Comparison of ENCODE assay signal across 9 mouse cellular contexts in genomic region chr3:14871386-14871785, GRCm38 (mm10). TPM values are rescaled to one million over a fixed set of nuclear protein-coding genes. Genes with fewer than 3 reads are reported as not detected.
DNase-seq lines count a peak whose midpoint lies in the region; ATAC-seq and TF ChIP-seq lines count a peak whose summit lies in the region.
"Had no signal": no experiment of that assay in that cellular context is flagged by ENCODE, and none has a peak within 500 bp of the region (broad histone marks: within the 10 kb centered on the region; RNA-seq: fewer than 3 reads in every experiment).

No protein-coding gene starts in this region.

- no peaks in the 10 kb centered on the region for H3K9me3 ChIP-seq in MEL (replicated peaks; ENCODE audit: insufficient read depth, low read length)
- no peaks in the 10 kb centered on the region for H3K9me3 ChIP-seq in stomach, postnatal 0 days (ENCODE audit: control insufficient read depth, low read length)
- H3K9me3 ChIP-seq: heart, embryonic 13.5 days had no signal

- TF ChIP-seq RAD21 in MEL (IDR thresholded peaks at IDR 0.05; ENCODE audit: low read depth, low read length), result peak; percentile 87

- no peak for TF ChIP-seq POLR2A in MEL (IDR thresholded peaks at IDR 0.05; ENCODE audit: control insufficient read depth in 1 of 2, insufficient read depth in 1 of 2, low read depth in 1 of 2, low read length in 2 of 2, poor library complexity in 1 of 2)

- 68% methylated on average over 7 of the region's 7 CpGs for WGBS in stomach, postnatal 0 days

- H3K36me3 ChIP-seq in MEL (ENCODE audit: control insufficient read depth in 1 of 2, insufficient read depth in 2 of 2, low read length in 2 of 2), result peaks cover 0 to 8% of the 10 kb centered on the region in 2 experiments; a peak in 2 of 4 replicates
- no peaks in the 10 kb centered on the region for H3K36me3 ChIP-seq in stomach, postnatal 0 days (ENCODE audit: control insufficient read depth, insufficient read depth, low read length)
- H3K36me3 ChIP-seq: heart, embryonic 13.5 days had no signal

- H3K79me2 ChIP-seq in MEL (ENCODE audit: control insufficient read depth, insufficient read depth, low read length, poor library complexity), result no peaks in the 10 kb centered on the region

- H3K4me3 ChIP-seq in MEL (ENCODE audit: control insufficient read depth in 1 of 2, insufficient read depth in 1 of 2, low read depth in 2 of 2, low read length in 2 of 2), result peak overlapping the region in 1 of 2 experiments; percentile 2; a peak in 1 of 4 replicates
- H3K4me3 ChIP-seq in stomach, postnatal 0 days (ENCODE audit: low read depth, low read length), result no peak overlapping the region
- H3K4me3 ChIP-seq: heart, embryonic 13.5 days had no signal

- peaks cover 12 to 18% of the 10 kb centered on the region in 2 experiments for H3K4me1 ChIP-seq in MEL (ENCODE audit: control insufficient read depth in 1 of 2, insufficient read depth in 2 of 2, low read length in 2 of 2)
- no peaks in the 10 kb centered on the region for H3K4me1 ChIP-seq in stomach, postnatal 0 days (replicated peaks; ENCODE audit: control insufficient read depth, insufficient read depth)

- peak; percentile 88 to 89 for ATAC-seq in hematopoietic stem cell, adult 5-6 weeks (replicated peaks in 1 of 2; ENCODE audit: insufficient read depth in 1 of 2, low FRiP score in 2 of 2, low TSS enrichment in 1 of 2, low read depth in 1 of 2, poor library complexity in 2 of 2, severe bottlenecking in 2 of 2)
- no peak for ATAC-seq in stomach, postnatal 0 days (ENCODE audit: low FRiP score, low TSS enrichment)

- peak; percentile 42 to 81 (median 78) for TF ChIP-seq CTCF in MEL (IDR thresholded peaks at IDR 0.05 in 2 of 3, conservative IDR thresholded peaks at IDR 0.05 in 1 of 3; ENCODE audit: control insufficient read depth in 1 of 3, insufficient read depth in 1 of 3, low read depth in 2 of 3, low read length in 3 of 3, poor library complexity in 1 of 3, severe bottlenecking in 1 of 3)
- peak; percentile 31 for TF ChIP-seq CTCF in stomach, postnatal 0 days (IDR thresholded peaks at IDR 0.05; ENCODE audit: low read depth)

- peak in 1 of 2 experiments; percentile 55; a peak in 2 of 4 replicates for TF ChIP-seq EP300 in MEL (IDR thresholded peaks at IDR 0.05; ENCODE audit: low read depth in 1 of 2, low read length in 2 of 2)
- no peak for TF ChIP-seq EP300 in stomach, postnatal 0 days (optimal IDR thresholded peaks at IDR 0.05)

- intact Hi-C loops in left cerebral cortex, postnatal 4 days (cut with DNase I), result loop anchor here (5.0 kb wide), 1 partner anchor 326 kb away; no protein-coding TSS in a partner anchor

- H3K9ac ChIP-seq in MEL (ENCODE audit: control insufficient read depth, low read depth, low read length, poor library complexity, severe bottlenecking), result peak overlapping the region; percentile 40
- H3K9ac ChIP-seq in stomach, postnatal 0 days (ENCODE audit: low read length), result no peak overlapping the region
- H3K9ac ChIP-seq: heart, embryonic 13.5 days had no signal

- H3K27me3 ChIP-seq in MEL (ENCODE audit: control insufficient read depth in 1 of 2, insufficient read depth in 2 of 2, low read length in 2 of 2), result no peaks in the 10 kb centered on the region
- no peaks in the 10 kb centered on the region for H3K27me3 ChIP-seq in stomach, postnatal 0 days (ENCODE audit: control insufficient read depth, insufficient read depth, low read length)
- H3K27me3 ChIP-seq: heart, embryonic 13.5 days had no signal

- peak; percentile 35 for DNase-seq in left cerebral cortex, postnatal 4 days
- no peak for DNase-seq in left cerebral cortex, adult 11 months (ENCODE audit: low spot score)
- DNase-seq in MEL (ENCODE audit: low read depth, low spot score), result peak; percentile 91
- DNase-seq in stomach, postnatal 0 days (ENCODE audit: low spot score), result no peak
- DNase-seq in urinary bladder, adult 2 months (ENCODE audit: low spot score), result no peak
- no peak for DNase-seq in yolk sac, embryonic 10.5 days (ENCODE audit: low spot score)
- DNase-seq: adrenal gland, adult 2 months had no signal

- no peak overlapping the region for H3K4me2 ChIP-seq in stomach, postnatal 0 days (replicated peaks; ENCODE audit: low read depth)
- H3K4me2 ChIP-seq: heart, embryonic 13.5 days had no signal

- peak overlapping the region; percentile 47 for H3K27ac ChIP-seq in MEL (ENCODE audit: control insufficient read depth, low read depth, low read length)
- H3K27ac ChIP-seq in stomach, postnatal 0 days (replicated peaks), result no peak overlapping the region
- H3K27ac ChIP-seq: heart, embryonic 13.5 days had no signal

TF ChIP-seq in MEL, 35 proteins besides CTCF, POLR2A, EP300 and RAD21:
- TF ChIP-seq CHD1 (IDR thresholded peaks at IDR 0.05; ENCODE audit: low read depth, low read length), result no peak
- no peak for TF ChIP-seq TCF12 (IDR thresholded peaks at IDR 0.05; ENCODE audit: low read depth, low read length)
- TF ChIP-seq ZMIZ1 (IDR thresholded peaks at IDR 0.05; ENCODE audit: low read depth, low read length), result no peak
- TF ChIP-seq JUND (IDR thresholded peaks at IDR 0.05; ENCODE audit: low read depth, low read length), result no peak
- no peak for TF ChIP-seq MXI1 (IDR thresholded peaks at IDR 0.05; ENCODE audit: low read depth, low read length)
- peak; percentile 86 for TF ChIP-seq ZC3H11A (IDR thresholded peaks at IDR 0.05; ENCODE audit: low read depth, low read length)
- no peak for TF ChIP-seq CHD2 (IDR thresholded peaks at IDR 0.05; ENCODE audit: low read length)
- no peak for TF ChIP-seq MYC (IDR thresholded peaks at IDR 0.05; ENCODE audit: low read depth, low read length)
- TF ChIP-seq KAT2A (conservative IDR thresholded peaks at IDR 0.05; ENCODE audit: low read depth, low read length), result no peak
- TF ChIP-seq TBP (IDR thresholded peaks at IDR 0.05; ENCODE audit: low read depth, low read length), result 0 out of 2 replicates have a peak, but pooled peaks have one; percentile 37
- TF ChIP-seq POLR2AphosphoS2 (IDR thresholded peaks at IDR 0.05; ENCODE audit: low read length), result no peak
- peak; percentile 70 for TF ChIP-seq NRF1 (IDR thresholded peaks at IDR 0.05; ENCODE audit: insufficient read depth, low read depth, low read length, poor library complexity, severe bottlenecking)
- no peak for TF ChIP-seq ZNF384 (IDR thresholded peaks at IDR 0.05; ENCODE audit: low read depth, low read length)
- no peak for TF ChIP-seq ELF1 (IDR thresholded peaks at IDR 0.05; ENCODE audit: low read depth, low read length)
- TF ChIP-seq BHLHE40 (IDR thresholded peaks at IDR 0.05; ENCODE audit: borderline replicate concordance, low read depth, low read length), result no peak
- no peak for TF ChIP-seq E2F4 (IDR thresholded peaks at IDR 0.05; ENCODE audit: borderline replicate concordance, low read depth, low read length)
- no peak for TF ChIP-seq NELFE (IDR thresholded peaks at IDR 0.05; ENCODE audit: low read depth, low read length)
- TF ChIP-seq ZKSCAN1 (IDR thresholded peaks at IDR 0.05; ENCODE audit: low read depth, low read length), result no peak
- no peak for TF ChIP-seq MYB (IDR thresholded peaks at IDR 0.05; ENCODE audit: low read depth, low read length)
- peak; percentile 82 for TF ChIP-seq SMC3 (IDR thresholded peaks at IDR 0.05; ENCODE audit: low read depth, low read length)
- TF ChIP-seq ETS1 (IDR thresholded peaks at IDR 0.05; ENCODE audit: low read depth, low read length), result peak; percentile 47; the same call in 1 of the 2 replicates
- TF ChIP-seq RCOR1 (IDR thresholded peaks at IDR 0.05; ENCODE audit: low read depth, low read length), result no peak
- TF ChIP-seq SIN3A (IDR thresholded peaks at IDR 0.05; ENCODE audit: low read length), result 0 out of 2 replicates have a peak, but pooled peaks have one; percentile 58
- TF ChIP-seq TAL1 (IDR thresholded peaks at IDR 0.05; ENCODE audit: low read length), result peak; percentile 19; the same call in 1 of the 2 replicates
- TF ChIP-seq USF2 (IDR thresholded peaks at IDR 0.05; ENCODE audit: borderline replicate concordance in 1 of 2, insufficient read depth in 1 of 2, low read depth in 1 of 2, low read length in 2 of 2), result no peak
- TF ChIP-seq UBTF (IDR thresholded peaks at IDR 0.05; ENCODE audit: borderline replicate concordance, insufficient read depth, low read depth, low read length), result no peak
- TF ChIP-seq MAX (IDR thresholded peaks at IDR 0.05; ENCODE audit: low read length), result no peak
- TF ChIP-seq MAZ (IDR thresholded peaks at IDR 0.05; ENCODE audit: low read depth, low read length), result 0 out of 2 replicates have a peak, but pooled peaks have one; percentile 29
- no peak for TF ChIP-seq GATA1 (IDR thresholded peaks at IDR 0.05; ENCODE audit: low read depth, low read length)
- no peak for TF ChIP-seq MAFK (IDR thresholded peaks at IDR 0.05; ENCODE audit: borderline replicate concordance, low read depth, low read length)
- TF ChIP-seq HCFC1 (IDR thresholded peaks at IDR 0.05; ENCODE audit: low read depth, low read length), result no peak
- no peak for TF ChIP-seq MEF2A (IDR thresholded peaks at IDR 0.05; ENCODE audit: extremely low read depth, insufficient replicate concordance, low read depth, low read length, poor library complexity, severe bottlenecking)
- TF ChIP-seq GABPA (IDR thresholded peaks at IDR 0.05; ENCODE audit: low read depth, low read length), result no peak
- TF ChIP-seq POLR2AphosphoS5 (IDR thresholded peaks at IDR 0.05; ENCODE audit: borderline replicate concordance, low read depth, low read length), result no peak
- no peak for TF ChIP-seq USF1 (IDR thresholded peaks at IDR 0.05; ENCODE audit: low read depth, low read length)

RNA-seq across cellular contexts. Expression of gene Car3, which starts 8.1 kb away (rescaled TPM):
- total RNA-seq in left cerebral cortex, postnatal 4 days (2021), result 1 to 10 TPM; 1.6 to 2.2 TPM
- 1.7 and 1.8 TPM in 2 replicates for total RNA-seq in MEL (2012; rRNA removed)
- polyA plus RNA-seq in MEL (2012; ENCODE audit: insufficient read depth in 1 of 2, insufficient read length in 2 of 2, low read depth in 1 of 2, low replicate concordance in 2 of 2, missing spikeins in 1 of 2), result 1 to 10 TPM in 1 of 2 experiments, not detected in 1; 4.9 TPM
- 7.9 and 14.9 TPM in 2 replicates for total RNA-seq in hematopoietic stem cell, adult 5-6 weeks (2017)
- 1.3 and 2.2 TPM in 2 replicates for polyA plus RNA-seq in stomach, postnatal 0 days (2015; fragmentation: Nextera tagmentation; extraction: Ambion mirVana)
- polyA plus RNA-seq in urinary bladder, adult 2 months (2012; rRNA removed), result 476 and 674 TPM in 2 replicates

RNA-seq across cellular contexts. Expression of gene Car2, which starts 14.7 kb away (rescaled TPM):
- 10 to 100 TPM; 19.7 to 22.2 TPM for total RNA-seq in left cerebral cortex, postnatal 4 days (2021)
- total RNA-seq in MEL (2012; rRNA removed), result 235 and 397 TPM in 2 replicates
- polyA plus RNA-seq in MEL (2012; ENCODE audit: insufficient read depth in 1 of 2, insufficient read length in 2 of 2, low read depth in 1 of 2, low replicate concordance in 2 of 2, missing spikeins in 1 of 2), result 100 to 1,000 TPM; 109 to 369 TPM
- 515 and 627 TPM in 2 replicates for total RNA-seq in hematopoietic stem cell, adult 5-6 weeks (2017)
- 937 and 994 TPM in 2 replicates for polyA plus RNA-seq in stomach, postnatal 0 days (2015; fragmentation: Nextera tagmentation; extraction: Ambion mirVana)
- polyA plus RNA-seq in urinary bladder, adult 2 months (2012; rRNA removed), result 18.4 and 21.6 TPM in 2 replicates

Comparison
In these comparisons a context has a peak if more than half of its experiments do, and no peak if none do; other contexts are left out.
1. DNase-seq: peak in left cerebral cortex, postnatal 4 days (single experiment) and MEL (single experiment); none in left cerebral cortex, adult 11 months (single experiment), stomach, postnatal 0 days (single experiment), urinary bladder, adult 2 months (single experiment) and yolk sac, embryonic 10.5 days (single experiment).
2. RNA of gene Car2, which starts 14.7 kb away (total RNA-seq): 515 to 627 TPM in hematopoietic stem cell, adult 5-6 weeks and 235 to 397 TPM in MEL; 19.7 to 22.2 TPM in left cerebral cortex, postnatal 4 days; every median in the first group is over 10 times any median in the second.